Mouse (Mus musculus): Measurements from ENCODE around the gene Hcn2.
A peak's percentile ranks its signal among the peaks of the same experiment; 100 is the strongest.

GRCm38 (mm10) chr10:79768400-79768799, 52.0 kb downstream of the Hcn2 start:
- TF ChIP-seq CTCF (IDR thresholded peaks at IDR 0.05; ENCODE audit: low read depth): peak; percentile 93
- no peak for TF ChIP-seq EP300 (IDR thresholded peaks at IDR 0.05; ENCODE audit: low read depth)
